Mouse (Mus musculus): Measurements from ENCODE around the gene Rgma. TPM values are rescaled to one million over a fixed set of nuclear protein-coding genes. Genes with fewer than 3 reads are reported as not detected.

The Rgma gene
- total and polyA plus RNA-seq, 2 experiments from 2014 or later, result 36.5 to 139 TPM

GRCm38 (mm10) chr7:73389871-73390294 is 14.6 kb downstream of the Rgma start:
- DNase-seq (ENCODE audit: low spot score), result peak; percentile 37
- Histone ChIP-seq H3K4me1 (ENCODE audit: insufficient read depth, low read length) (peaks cover 13% of the 10 kb centered on the region), H3K9ac (replicated peaks; ENCODE audit: low read length) (peak overlapping the region; percentile 14; the same call in 1 of the 2 replicates), H3K9me3 (ENCODE audit: low read length) (no peaks in the 10 kb centered on the region), H3K27ac (peak overlapping the region; percentile 92; the same call in 1 of the 2 replicates), H3K4me2 (ENCODE audit: low read depth, low read length) (peak overlapping the region; percentile 94), H3K27me3 (ENCODE audit: insufficient read depth, low read length) (no peaks in the 10 kb centered on the region), H3K36me3 (ENCODE audit: insufficient read depth, low read length) (0 out of 2 replicates have a peak, but pooled peaks cover 4% of the 10 kb centered on the region), H3K4me3 (ENCODE audit: low read length) (peak overlapping the region; percentile 62; the same call in 1 of the 2 replicates)
- WGBS, result 8% methylated on average over 15 of the region's 15 CpGs
- TF ChIP-seq CTCF (IDR thresholded peaks at IDR 0.05; ENCODE audit: low read depth), result no peak
- no peak for ATAC-seq

GRCm38 (mm10) chr7:73390426-73391001 is 15.2 kb downstream of the Rgma start:
- DNase-seq (ENCODE audit: low spot score) (peak; percentile 55), ATAC-seq (peak; percentile 47)
- Histone ChIP-seq H3K9me3 (ENCODE audit: low read length) (no peaks in the 10 kb centered on the region), H3K4me1 (ENCODE audit: insufficient read depth, low read length) (peaks cover 13% of the 10 kb centered on the region), H3K4me2 (ENCODE audit: low read depth, low read length) (peak overlapping the region; percentile 94), H3K9ac (replicated peaks; ENCODE audit: low read length) (peak overlapping the region; percentile 70), H3K27ac (peak overlapping the region; percentile 92), H3K27me3 (ENCODE audit: insufficient read depth, low read length) (no peaks in the 10 kb centered on the region), H3K4me3 (ENCODE audit: low read length) (peak overlapping the region; percentile 62), H3K36me3 (ENCODE audit: insufficient read depth, low read length) (0 out of 2 replicates have a peak, but pooled peaks cover 4% of the 10 kb centered on the region)
- WGBS, result 4% methylated on average over 18 of the region's 18 CpGs
- no peak for TF ChIP-seq CTCF (IDR thresholded peaks at IDR 0.05; ENCODE audit: low read depth)

- TF ChIP-seq CTCF (IDR thresholded peaks at IDR 0.05; ENCODE audit: low read depth), result no peak
- no peaks in the 10 kb centered on the region for H3K27me3 ChIP-seq (ENCODE audit: insufficient read depth, low read length)
- ATAC-seq (peak; percentile 85), DNase-seq (ENCODE audit: low spot score) (peak; percentile 89)
- 2% methylated on average over 41 of the region's 42 CpGs for WGBS
- 0 out of 2 replicates have a peak, but pooled peaks cover 4% of the 10 kb centered on the region for H3K36me3 ChIP-seq (ENCODE audit: insufficient read depth, low read length)
- H3K4me2 ChIP-seq (ENCODE audit: low read depth, low read length), result peak overlapping the region; percentile 94
- H3K4me1 ChIP-seq (ENCODE audit: insufficient read depth, low read length), result peaks cover 13% of the 10 kb centered on the region
- H3K9ac ChIP-seq (replicated peaks; ENCODE audit: low read length), result peak overlapping the region; percentile 70
- no peaks in the 10 kb centered on the region for H3K9me3 ChIP-seq (ENCODE audit: low read length)
- peak overlapping the region; percentile 92 for H3K27ac ChIP-seq
- peak overlapping the region; percentile 62 for H3K4me3 ChIP-seq (ENCODE audit: low read length)
These were observed 15.8 kb downstream of the Rgma start for GRCm38 (mm10) chr7:73391002-73391517.

GRCm38 (mm10) chr7:73391518-73392321 is 16.4 kb downstream of the Rgma start:
- Histone ChIP-seq H3K4me2 (ENCODE audit: low read depth, low read length) (peak overlapping the region; percentile 94), H3K4me3 (ENCODE audit: low read length) (peak overlapping the region; percentile 62), H3K36me3 (ENCODE audit: insufficient read depth, low read length) (0 out of 2 replicates have a peak, but pooled peaks cover 4% of the 10 kb centered on the region), H3K9ac (replicated peaks; ENCODE audit: low read length) (peak overlapping the region; percentile 70), H3K9me3 (ENCODE audit: low read length) (no peaks in the 10 kb centered on the region), H3K27ac (peak overlapping the region; percentile 92), H3K27me3 (ENCODE audit: insufficient read depth, low read length) (no peaks in the 10 kb centered on the region), H3K4me1 (ENCODE audit: insufficient read depth, low read length) (peaks cover 13% of the 10 kb centered on the region)
- DNase-seq (ENCODE audit: low spot score) (peak; percentile 64), ATAC-seq (no peak)
- no peak for TF ChIP-seq CTCF (IDR thresholded peaks at IDR 0.05; ENCODE audit: low read depth)
- 2% methylated on average over 39 of the region's 39 CpGs for WGBS

GRCm38 (mm10) chr7:73392359-73392758 is 17.1 kb downstream of the Rgma start:
- no peak for TF ChIP-seq CTCF (IDR thresholded peaks at IDR 0.05; ENCODE audit: low read depth)
- peak overlapping the region; percentile 92 for H3K27ac ChIP-seq
- H3K27me3 ChIP-seq (ENCODE audit: insufficient read depth, low read length), result no peaks in the 10 kb centered on the region
- peak overlapping the region; percentile 94 for H3K4me2 ChIP-seq (ENCODE audit: low read depth, low read length)
- H3K9ac ChIP-seq (replicated peaks; ENCODE audit: low read length), result peak overlapping the region; percentile 70
- H3K9me3 ChIP-seq (ENCODE audit: low read length), result no peaks in the 10 kb centered on the region
- 7% methylated on average over 9 of the region's 9 CpGs for WGBS
- 0 out of 2 replicates have a peak, but pooled peaks cover 4% of the 10 kb centered on the region for H3K36me3 ChIP-seq (ENCODE audit: insufficient read depth, low read length)
- no peak for DNase-seq (ENCODE audit: low spot score)
- no peak for ATAC-seq
- H3K4me3 ChIP-seq (ENCODE audit: low read length), result peak overlapping the region; percentile 62
- peaks cover 13% of the 10 kb centered on the region for H3K4me1 ChIP-seq (ENCODE audit: insufficient read depth, low read length)

GRCm38 (mm10) chr7:73393307-73394012 is 18.2 kb downstream of the Rgma start:
- peak overlapping the region; percentile 92 for H3K27ac ChIP-seq
- peak overlapping the region; percentile 62 for H3K4me3 ChIP-seq (ENCODE audit: low read length)
- 26% methylated on average over 9 of the region's 9 CpGs for WGBS
- TF ChIP-seq CTCF (IDR thresholded peaks at IDR 0.05; ENCODE audit: low read depth), result no peak
- peak overlapping the region; percentile 70 for H3K9ac ChIP-seq (replicated peaks; ENCODE audit: low read length)
- no peaks in the 10 kb centered on the region for H3K27me3 ChIP-seq (ENCODE audit: insufficient read depth, low read length)
- peak overlapping the region; percentile 94 for H3K4me2 ChIP-seq (ENCODE audit: low read depth, low read length)
- H3K36me3 ChIP-seq (ENCODE audit: insufficient read depth, low read length), result 0 out of 2 replicates have a peak, but pooled peaks cover 4% of the 10 kb centered on the region
- H3K4me1 ChIP-seq (ENCODE audit: insufficient read depth, low read length), result peaks cover 18% of the 10 kb centered on the region
- ATAC-seq, result no peak
- peak; percentile 41 for DNase-seq (ENCODE audit: low spot score)
- no peaks in the 10 kb centered on the region for H3K9me3 ChIP-seq (ENCODE audit: low read length)

All from hindbrain, postnatal 0 days (tissue).